Mouse (Mus musculus): ENCODE results near the gene Crls1.
A peak's percentile ranks its signal among the peaks of the same experiment; 100 is the strongest.

The Crls1 gene

DNA sequence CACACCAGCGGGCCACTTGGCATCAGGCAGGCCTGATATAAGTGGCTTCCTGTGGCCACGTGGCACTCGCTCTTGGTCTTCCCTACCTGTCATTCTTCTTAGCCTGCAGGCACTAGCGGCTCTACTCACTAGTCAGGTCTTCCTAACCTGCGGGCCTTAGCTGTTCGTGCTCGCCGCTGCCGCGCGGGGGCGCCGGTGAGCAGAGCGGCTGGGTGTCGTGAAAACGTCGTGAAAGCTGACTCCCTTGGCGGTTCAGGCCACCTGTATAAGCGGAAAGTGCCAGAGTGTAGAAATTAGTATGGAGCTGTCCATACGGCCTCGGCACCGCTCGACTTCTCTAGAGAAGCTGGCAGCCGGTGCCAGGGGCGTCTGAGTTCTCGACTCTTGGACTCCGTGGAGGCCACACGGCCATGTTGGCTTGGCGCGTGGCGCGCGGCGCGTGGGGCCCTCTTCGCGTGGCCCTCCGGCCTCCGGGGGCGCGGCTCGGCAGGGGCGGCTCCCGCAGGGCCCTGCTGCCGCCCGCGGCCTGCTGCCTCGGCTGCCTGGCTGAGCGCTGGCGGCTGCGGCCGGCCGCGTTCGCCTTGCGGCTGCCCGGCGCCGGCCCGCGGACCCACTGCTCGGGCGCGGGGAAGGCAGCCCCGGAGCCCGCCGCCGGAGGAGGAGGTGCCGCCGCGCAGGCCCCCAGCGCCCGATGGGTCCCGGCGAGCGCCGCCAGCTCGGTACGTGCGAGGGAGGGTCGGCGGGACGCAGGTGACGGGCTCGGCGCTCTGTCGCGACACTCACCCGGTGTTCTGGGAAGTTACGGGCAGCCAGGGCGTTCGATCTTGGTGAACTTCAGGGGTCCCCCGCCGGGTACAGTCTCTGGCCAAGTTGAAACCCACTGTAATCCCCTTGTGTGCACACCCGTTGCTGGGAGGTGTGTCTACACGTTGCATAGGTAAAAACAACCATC lies at the start of gene Crls1:
TSS of gene Crls1 (plus strand) at position 260 of the 952 bp plus-strand sequence.
- DNase-seq (ENCODE audit: low read depth) = peak; percentile 95

DNA sequence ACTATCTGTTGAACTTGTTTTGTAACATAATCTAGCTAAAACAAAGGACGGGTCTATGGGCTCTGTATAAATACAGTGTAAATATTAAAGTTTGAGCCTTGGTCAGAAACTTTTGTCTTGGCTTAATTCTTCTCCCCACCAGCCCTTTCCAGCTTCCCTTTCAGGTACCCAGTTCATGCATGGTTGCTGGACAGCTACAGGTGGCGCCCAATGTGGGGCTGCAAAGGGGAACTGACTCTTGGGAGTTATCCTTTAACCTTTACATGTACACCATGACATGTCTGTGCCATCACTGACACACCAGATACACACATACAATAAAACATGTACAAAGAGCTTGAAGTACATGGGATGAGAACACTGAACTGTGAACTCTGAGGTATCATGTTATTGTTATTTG lies 43.5 kb upstream of the Crls1 start:
- no peak for DNase-seq (ENCODE audit: low read depth)

DNA sequence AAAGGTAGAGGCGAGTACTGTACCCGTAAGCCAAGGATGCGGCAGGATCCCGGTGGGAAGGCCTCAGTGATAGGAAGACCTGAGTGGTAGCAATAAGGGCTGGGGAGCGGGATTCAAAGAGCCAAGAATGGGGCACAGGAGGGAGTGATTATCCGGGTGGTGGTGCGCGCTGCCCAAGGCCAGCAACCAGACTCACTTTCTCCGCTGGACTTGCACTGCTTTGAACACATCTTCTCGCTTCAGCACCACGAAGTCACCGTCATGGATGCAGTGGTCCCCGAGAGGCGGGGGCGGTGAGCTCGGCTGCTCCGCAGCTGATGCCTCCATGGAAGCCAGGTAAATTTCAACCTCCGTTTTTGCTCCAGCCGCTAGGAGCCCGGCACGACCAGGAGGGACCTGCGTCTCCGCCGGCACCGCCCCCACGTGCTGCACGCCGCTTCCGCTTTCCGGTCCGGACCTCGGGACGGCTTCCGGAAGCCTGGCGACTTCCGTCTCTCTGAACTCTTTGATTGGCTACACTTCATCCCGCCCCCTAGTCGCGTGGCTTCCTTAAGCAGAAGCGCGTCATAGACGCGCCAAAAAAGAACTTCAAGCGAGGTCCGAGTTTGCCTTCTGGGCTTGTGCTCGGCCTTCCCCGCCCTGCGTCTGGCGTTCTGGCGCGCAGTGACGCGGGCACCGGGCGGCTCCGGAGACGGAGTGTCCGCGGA lies 30.7 kb upstream of the Crls1 start, which contains the start of the genes Trmt6 and Mcm8:
TSS of gene Trmt6 (minus strand) at position 448 of the 707 bp plus-strand sequence.
TSS of gene Mcm8 (plus strand) at position 534 of the 707 bp plus-strand sequence.
- peak; percentile 100 for DNase-seq (ENCODE audit: low read depth)

DNA sequence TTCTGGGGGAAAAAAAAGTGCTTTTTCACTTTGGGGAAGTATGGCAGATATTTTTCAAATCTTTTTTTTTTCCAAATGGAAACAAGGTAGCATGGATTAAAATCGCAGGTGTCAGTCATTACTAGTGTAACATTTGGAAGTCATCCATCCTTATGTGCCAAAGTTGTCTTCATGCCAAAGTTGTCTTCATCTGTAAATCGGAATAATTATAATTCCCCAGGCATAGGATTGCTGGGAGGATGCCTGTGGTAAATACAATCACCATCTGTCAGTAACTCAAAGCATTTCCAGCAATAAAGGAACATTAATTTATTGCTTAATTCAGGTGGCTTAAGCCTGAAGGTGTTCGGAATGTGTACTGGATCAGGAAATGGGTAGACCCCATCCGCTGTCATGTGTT lies 5.4 kb upstream of the Crls1 start:
- no peak for DNase-seq (ENCODE audit: low read depth)

DNA sequence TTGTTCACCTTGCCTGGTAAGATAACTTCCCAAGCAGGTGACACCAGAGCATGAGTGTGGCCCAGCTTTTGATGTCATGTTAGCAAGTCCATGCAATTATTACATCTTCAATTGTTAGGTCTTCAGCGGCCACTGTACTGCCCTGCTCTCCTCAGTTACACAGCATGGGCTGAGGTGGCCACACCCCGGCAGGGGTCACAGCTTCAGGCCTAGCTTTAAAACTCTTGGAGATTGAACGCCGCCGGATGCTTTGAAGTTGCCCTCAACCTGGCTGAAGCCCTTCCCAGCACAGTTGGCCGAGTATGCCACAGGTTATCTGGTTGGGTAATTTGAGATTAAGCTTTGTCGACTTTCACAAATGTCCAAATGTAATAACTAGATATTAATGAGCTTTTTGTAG lies 1.1 kb downstream of the Crls1 start:
- peak; percentile 33 for DNase-seq (ENCODE audit: low read depth)

DNA sequence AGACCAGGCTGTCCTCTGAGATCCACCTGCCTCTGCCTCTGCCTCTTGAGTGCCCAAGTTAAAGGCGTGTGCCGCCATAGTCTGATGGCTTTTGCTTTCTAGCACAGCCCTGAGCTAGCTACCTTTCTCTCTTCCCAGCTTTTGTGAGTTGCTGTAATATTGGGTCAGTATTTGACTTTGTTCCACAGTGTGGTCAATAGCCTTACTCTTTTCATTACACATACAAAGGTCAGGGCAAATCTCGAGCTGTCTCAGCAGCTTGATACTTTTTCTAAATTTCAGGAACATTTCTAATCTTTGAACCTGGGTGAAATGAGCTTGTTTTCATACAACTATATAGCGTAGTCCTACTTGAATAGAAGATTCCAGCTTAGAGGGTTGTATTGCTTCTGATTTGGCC lies 1.9 kb downstream of the Crls1 start:
- no peak for DNase-seq (ENCODE audit: low read depth)

DNA sequence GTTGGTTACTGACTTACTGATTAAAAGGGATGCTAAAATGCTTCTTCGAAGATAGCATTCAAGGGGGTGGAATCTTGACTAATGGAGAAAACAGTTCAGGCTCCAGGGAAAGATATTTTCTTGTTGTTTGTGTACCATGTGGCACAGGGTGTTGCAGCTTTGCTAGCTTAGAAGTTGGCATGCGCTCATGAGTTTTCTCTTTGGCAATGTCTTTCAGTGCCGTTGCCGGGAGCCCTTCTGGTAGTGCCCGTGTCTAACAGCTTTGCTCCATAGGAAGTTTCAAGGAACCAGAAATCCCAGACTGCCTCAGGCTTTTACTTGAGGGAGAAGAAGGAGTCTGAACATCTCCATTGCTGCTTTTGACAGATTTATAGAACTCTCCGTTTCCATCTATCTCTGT lies 2.7 kb downstream of the Crls1 start:
- DNase-seq (ENCODE audit: low read depth) = no peak

DNA sequence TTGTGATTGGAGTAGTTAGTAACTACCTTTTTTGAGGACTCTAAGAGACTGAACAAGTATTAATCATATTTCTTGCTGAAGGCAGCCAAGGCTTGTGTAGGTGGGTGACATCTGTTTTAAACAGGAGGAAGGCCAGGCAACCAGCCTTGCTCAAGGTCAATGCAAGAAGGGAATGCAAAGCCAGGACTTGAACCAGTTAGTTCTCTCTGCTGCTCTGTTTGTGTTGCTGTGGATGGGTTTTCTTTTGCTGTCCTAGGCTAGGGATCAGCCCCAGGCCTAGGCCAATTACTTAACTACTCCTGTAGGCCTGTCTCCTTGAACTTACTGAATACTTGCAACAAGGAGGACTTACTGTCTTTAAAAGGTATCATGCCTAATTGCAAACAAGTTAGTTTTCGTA lies 6.6 kb downstream of the Crls1 start:
- no peak for DNase-seq (ENCODE audit: low read depth)

DNA sequence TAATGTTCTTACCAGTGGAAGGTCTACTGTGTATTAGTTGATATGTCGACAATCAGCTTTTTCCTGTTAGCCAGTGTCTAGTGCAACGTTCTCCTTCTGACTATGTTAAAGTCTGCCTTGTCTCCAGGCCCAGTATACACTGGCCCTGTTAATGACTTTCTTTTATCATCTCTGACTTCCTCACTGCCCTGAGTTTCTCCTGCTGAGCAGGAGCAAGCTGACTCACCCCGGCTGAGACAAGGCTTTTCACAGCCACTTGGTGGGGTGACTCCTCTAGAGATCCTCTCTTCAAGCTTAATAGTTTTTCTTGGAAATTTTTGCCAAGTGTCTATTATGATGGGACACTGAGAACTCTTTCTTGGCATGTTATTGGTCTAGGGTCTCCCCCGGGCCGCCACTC lies 9.9 kb downstream of the Crls1 start:
- peak; percentile 39 for DNase-seq (ENCODE audit: low read depth)

DNA sequence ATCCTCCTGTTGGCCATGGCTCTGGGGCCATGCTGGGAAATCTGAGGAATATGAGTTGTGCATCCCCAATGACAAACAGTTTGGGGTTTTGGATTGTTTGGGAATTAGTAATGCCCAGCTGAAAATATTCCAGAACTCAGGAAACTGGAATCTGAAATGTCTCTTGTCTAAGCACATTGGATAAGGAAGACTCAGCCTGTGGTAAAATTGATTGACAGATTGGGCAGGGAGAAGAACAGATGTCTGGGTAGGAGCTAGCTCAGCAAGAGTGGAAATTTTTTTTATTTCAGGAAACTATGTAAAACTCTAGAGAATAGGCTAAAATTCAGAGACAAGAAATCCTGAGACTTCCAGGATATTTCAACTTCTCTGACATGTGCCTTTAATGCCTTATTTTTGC lies 14.0 kb downstream of the Crls1 start:
- no peak for DNase-seq (ENCODE audit: low read depth)

DNA sequence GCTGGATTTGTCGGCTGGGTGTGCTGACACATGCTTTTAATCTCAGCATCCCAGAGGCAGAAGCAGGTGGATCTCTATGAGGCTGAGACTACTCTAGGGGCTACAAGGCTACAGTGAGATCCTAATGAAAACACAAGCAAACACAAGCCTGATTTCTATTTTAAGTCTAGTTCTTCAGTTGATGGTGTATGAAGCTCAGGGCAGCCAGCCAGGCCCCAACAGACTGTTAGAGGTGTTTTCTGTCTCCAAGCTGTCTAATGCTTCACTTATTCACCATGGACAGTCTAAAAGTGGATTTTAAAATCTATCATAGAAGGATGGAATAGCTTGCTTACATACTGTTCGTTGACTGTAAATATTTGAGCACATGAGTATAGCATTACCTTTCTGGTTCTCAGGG lies 15.0 kb downstream of the Crls1 start:
- no peak for DNase-seq (ENCODE audit: low read depth)

DNA sequence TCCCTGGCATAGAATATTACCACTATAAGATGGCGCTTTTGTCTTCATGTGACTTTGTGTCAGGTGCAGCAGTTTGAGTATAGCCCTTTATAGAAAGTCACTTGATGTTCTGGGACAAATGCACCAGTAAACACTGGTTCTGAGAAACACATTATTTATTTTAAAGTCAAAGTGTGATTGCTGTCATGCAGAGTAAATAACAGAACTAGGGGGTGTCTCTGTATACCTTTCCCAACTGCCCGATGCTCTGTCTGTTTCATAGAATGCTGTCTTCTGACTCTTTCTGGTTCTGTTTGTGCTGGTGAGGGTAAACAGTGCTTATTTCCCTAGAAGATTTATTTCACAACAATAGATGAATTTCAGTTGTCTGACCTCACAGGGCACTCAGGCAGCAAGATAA lies 16.9 kb downstream of the Crls1 start:
- no peak for DNase-seq (ENCODE audit: low read depth)

DNA sequence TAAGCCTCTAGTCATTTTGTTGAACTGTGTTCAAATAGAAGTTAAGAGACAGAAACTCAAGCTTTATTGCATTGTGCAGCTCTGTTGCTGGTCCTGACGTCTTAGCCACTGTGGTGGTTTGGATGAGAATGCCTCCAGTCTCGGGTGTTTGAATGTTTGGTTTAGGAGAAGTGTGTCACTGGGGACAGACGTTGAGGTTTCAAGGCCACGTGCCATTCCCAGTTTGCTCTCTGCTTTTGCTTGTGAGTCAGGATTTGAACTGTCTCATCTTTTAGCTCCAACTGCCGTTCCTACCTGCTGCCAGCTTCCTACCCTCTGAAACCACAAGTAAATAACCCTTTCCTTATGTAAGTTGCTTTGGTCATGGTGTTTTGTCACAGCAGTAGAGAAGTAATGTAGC lies 21.1 kb downstream of the Crls1 start:
- DNase-seq (ENCODE audit: low read depth) = peak; percentile 84

DNA sequence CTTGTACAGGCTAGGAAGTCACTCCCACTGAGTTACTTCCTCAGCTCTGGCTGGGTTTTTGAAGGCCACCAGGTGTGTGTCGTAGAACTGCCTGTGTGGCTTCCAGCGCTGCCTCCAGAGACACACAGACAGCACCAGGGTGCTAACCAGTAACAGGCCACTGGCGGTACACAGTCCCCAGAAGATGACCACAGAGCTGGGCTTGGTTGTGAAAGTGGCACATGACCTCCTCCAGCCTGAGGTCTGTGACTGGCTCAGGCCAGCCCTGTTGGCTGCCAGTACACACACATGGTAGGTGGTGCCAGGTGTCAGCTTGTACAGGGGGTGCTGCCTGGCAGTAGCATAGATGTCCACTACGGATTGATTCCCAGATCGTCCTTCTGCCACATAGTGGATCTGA lies 23.2 kb downstream of the Crls1 start:
- DNase-seq (ENCODE audit: low read depth) = peak; percentile 31

DNA sequence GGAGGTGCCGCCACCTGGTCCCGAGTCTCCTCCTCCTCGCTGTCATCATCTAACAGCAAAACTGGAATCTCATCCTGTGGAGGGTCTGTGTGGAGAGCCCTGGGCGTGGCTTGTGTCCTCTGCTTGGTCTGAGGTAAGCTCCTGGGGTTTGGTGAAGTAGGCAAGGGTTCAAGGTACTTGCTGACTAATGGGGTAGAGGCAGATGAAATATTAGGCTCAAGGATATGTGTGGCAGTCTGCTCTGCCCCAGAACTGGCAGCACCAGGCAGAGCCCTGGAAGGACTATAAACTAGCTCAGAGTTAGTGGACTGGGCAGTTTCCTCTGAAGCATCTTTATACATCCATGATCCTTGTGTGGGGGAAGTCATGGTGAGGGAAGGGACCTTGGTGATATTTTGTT lies 23.8 kb downstream of the Crls1 start:
- DNase-seq (ENCODE audit: low read depth) = no peak

DNA sequence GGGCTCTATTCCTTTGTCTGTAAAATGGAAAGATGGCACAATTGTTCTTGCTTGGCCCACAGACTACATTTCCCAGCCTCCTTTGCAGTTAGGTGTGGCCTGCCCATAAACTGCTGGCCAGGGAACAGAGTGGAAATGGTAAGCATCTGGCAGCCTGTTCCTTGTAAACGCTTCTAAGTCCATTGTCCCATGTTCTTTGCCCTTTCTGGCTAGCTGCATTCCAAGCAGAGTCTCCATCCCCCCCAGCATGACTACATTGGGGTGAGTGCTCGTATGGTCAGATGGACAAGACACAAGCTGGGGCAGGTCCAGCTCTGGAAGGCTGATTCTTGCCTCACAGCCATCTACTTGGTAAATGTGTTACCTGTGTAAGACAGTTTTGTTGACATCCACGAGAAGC lies 25.2 kb downstream of the Crls1 start:
- no peak for DNase-seq (ENCODE audit: low read depth)

DNA sequence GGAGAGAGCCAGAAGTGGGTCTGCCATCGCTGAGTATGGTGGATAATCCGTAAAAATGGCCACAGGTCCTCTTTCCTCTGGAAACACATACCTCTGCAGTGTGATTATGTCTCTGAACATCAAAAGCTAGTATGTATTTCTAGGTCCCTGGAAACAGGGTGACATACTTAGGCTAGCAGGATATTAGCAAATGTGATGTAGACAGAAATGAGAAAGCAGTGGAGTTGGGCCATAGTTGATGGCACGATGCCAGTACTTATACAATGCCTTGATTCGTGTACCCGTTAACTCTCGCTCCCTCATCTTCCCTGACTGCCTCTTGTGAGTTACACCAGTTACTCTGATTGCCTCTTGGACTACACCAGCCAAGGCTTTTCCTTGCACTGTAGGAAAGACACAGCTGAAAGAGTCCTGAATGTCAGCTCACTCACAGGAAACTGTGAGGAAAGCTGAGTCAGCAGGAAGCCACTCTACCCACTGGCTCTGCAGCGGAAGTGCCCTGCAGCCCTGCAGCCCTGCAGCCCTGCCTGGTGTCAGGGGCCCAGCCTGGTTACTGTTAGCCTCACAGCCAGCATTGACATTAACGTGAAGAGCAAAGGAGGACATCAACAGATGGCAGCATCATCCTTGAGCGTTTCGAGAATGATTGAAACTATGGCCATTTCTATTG lies 27.3 kb downstream of the Crls1 start:
- peak; percentile 91 for DNase-seq (ENCODE audit: low read depth)

DNA sequence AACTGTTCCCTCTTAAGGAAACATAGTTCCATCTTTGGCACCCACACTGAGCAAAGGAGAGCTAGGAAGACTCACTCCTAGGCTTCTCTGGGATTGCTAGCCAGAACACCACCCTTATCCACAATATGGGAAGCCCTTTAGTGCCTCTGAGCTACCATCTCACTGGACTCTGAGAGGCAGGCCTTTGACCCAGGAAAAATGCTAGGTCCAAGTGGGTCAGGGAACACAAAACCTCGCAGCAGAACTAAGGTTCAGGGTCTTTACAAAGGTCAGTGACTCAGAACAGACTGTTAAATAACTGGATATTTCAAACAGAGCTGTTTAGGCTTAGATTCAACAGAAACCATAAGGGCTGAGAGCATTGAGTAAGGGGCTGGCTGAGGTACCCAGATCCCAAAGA lies 30.5 kb downstream of the Crls1 start:
- no peak for DNase-seq (ENCODE audit: low read depth)

DNA sequence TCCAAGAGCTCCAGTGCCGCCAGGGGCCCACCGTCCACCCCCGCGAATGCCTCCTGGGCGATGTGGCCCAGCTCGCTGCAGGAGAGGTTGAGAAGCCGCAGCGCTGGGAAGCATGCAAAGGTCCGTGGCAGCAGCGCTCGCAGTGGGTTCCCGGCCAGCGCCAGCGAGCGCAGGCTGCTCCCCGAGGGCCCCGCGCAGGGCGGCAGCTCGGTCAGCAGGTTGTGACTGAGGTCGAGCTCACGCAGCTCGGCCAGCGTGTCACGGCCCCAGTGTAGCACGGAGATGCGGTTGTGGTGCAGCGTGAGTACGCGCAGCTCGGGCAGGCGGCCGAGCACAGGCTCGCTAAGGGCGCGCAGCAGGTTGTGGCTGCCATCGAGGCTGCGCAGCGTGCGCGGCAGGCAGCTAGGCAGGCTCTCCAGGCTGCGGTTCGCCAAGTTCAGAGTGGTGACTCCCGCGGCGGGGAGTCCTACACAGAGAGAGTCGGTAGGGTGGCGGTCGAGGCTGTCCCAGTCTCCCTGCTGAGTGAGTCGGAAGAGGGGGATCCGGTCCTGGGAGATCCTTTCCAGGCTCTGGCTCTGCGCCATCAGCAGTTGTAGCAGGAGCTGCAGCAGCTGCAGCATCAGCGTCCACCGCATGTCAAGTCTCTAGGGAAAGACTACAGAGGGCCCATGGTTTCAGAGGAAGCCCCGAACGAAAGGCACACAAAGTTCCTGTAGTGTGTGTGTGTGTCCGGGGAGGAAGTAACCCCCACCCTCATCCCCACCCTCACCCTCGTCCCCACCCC lies 33.0 kb downstream of the Crls1 start:
- DNase-seq (ENCODE audit: low read depth) = peak; percentile 54

DNA sequence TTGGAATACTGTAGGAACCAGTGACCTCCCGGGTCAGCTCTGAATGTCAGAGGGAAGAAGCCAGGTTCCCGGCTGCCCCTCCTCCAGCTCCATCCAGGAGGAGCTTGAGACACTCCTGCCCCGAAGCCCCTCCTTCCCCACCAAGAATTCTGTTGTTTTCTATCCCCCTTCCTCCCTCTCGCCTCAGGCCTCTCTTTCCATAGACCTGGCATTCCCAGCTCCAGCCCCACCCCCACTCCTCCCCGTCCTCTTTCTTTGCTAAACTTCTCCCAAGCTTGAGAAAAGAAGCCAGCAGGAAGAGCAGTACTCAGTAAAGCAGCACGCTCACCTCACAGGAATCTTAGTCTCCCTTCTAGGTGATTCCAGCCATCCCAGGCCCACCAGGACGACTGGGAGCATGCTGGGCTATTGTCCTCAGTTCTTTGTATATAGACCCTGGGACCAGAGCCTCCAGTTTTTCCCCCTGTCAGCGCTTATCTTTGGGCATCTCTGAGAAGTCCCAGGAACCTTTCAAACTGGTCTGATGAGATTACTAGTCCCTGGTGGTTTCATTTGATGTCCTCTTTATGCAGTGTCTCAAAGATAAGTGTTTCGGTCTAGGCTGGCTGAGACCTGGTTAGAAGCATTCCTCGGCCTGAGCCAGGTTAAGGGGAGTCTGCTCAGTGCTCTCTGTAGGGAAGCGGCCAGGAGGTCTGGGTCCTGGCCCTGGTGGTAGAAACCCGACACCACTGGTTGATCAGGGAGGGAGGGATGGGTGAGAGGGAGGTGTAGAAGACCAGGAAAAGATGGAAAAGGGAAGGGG lies 34.6 kb downstream of the Crls1 start, which contains the start of gene Lrrn4:
TSS of gene Lrrn4 (minus strand) at position 48 of the 802 bp plus-strand sequence.
- no peak for DNase-seq (ENCODE audit: low read depth)
